Comparison of ENCODE assay signal across 28 mouse cellular contexts in the genomic region with DNA sequence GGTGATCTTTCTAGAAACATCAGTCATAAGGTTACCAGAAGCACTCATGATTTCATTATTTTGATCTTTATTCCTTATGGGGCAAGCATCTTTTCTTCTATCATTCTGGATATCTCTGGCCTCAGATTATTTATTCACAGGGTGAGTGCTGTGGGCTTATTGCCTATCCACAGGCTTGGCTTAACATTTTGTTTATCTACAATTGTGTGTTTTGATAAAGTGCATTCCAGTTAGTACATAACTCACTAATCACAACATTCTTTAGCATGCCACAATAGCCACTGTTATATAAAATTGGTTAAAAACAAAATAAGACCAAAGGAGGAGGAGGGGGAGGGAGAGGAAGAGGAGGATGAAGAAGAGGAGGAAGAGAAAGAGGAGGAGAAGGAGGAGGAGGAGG. TPM values are rescaled to one million over a fixed set of nuclear protein-coding genes. Genes with fewer than 3 reads are reported as not detected.
DNase-seq lines count a peak whose midpoint lies in the region; ATAC-seq and TF ChIP-seq lines count a peak whose summit lies in the region.
"Had no signal": no experiment of that assay in that cellular context is flagged by ENCODE, and none has a peak within 500 bp of the region (broad histone marks: within the 10 kb centered on the region; RNA-seq: fewer than 3 reads in every experiment).

No protein-coding gene starts in this region.

- no peak overlapping the region for H3K4me2 ChIP-seq in lung, embryonic 14.5 days
- H3K4me2 ChIP-seq in lung, embryonic 16.5 days (ENCODE audit: low read depth, low read length): no peak overlapping the region
- H3K4me2 ChIP-seq: embryonic facial prominence, embryonic 13.5 days; embryonic facial prominence, embryonic 15.5 days; forebrain, embryonic 12.5 days had no signal

- H3K27me3 ChIP-seq in lung, embryonic 14.5 days (ENCODE audit: insufficient read depth, low read length): no peaks in the 10 kb centered on the region
- H3K27me3 ChIP-seq in lung, embryonic 16.5 days (ENCODE audit: control insufficient read depth, insufficient read depth, low read depth, low read length): no peaks in the 10 kb centered on the region
- no peaks in the 10 kb centered on the region for H3K27me3 ChIP-seq in embryonic facial prominence, embryonic 10.5 days (replicated peaks; ENCODE audit: low read depth, poor library complexity, severe bottlenecking)
- H3K27me3 ChIP-seq: CH12.LX; embryonic facial prominence, embryonic 13.5 days; embryonic facial prominence, embryonic 15.5 days; forebrain, embryonic 12.5 days had no signal

- no peaks in the 10 kb centered on the region for H3K36me3 ChIP-seq in lung, embryonic 14.5 days (ENCODE audit: insufficient read depth)
- H3K36me3 ChIP-seq in lung, embryonic 16.5 days (ENCODE audit: control insufficient read depth, insufficient read depth, low read length): no peaks in the 10 kb centered on the region
- H3K36me3 ChIP-seq in embryonic facial prominence, embryonic 10.5 days (replicated peaks): no peaks in the 10 kb centered on the region
- H3K36me3 ChIP-seq: embryonic facial prominence, embryonic 13.5 days; embryonic facial prominence, embryonic 15.5 days; forebrain, embryonic 10.5 days; forebrain, embryonic 12.5 days; G1E had no signal

- peak; percentile 74; the same call in 1 of the 2 replicates for ATAC-seq in lung, embryonic 14.5 days (ENCODE audit: insufficient read depth)
- ATAC-seq in lung, embryonic 16.5 days (ENCODE audit: low read depth): peak; percentile 89
- ATAC-seq: CD4-positive, CD25-positive, alpha-beta regulatory T cell, adult 4 months; forebrain, embryonic 14.5 days; forebrain, embryonic 16.5 days had no signal

- no peaks in the 10 kb centered on the region for H3K4me1 ChIP-seq in lung, embryonic 14.5 days (ENCODE audit: insufficient read depth)
- H3K4me1 ChIP-seq in lung, embryonic 16.5 days (replicated peaks; ENCODE audit: control insufficient read depth, insufficient read depth, low read length): no peaks in the 10 kb centered on the region
- H3K4me1 ChIP-seq in lung, adult 2 months (ENCODE audit: control insufficient read depth, insufficient read depth, low read length): no peaks in the 10 kb centered on the region
- H3K4me1 ChIP-seq in embryonic facial prominence, embryonic 10.5 days: no peaks in the 10 kb centered on the region
- H3K4me1 ChIP-seq: embryonic facial prominence, embryonic 13.5 days; embryonic facial prominence, embryonic 15.5 days; forebrain, embryonic 12.5 days had no signal

- peak; percentile 74 for DNase-seq in lung, embryonic 14.5 days
- no peak for DNase-seq in lung, postnatal 4 days
- DNase-seq in lung, postnatal 25 days (ENCODE audit: low spot score): no peak
- DNase-seq in lung, postnatal 10 days: peak; percentile 22
- no peak for DNase-seq in lung, adult 2 months
- no peak for DNase-seq in embryonic facial prominence, embryonic 10.5 days (ENCODE audit: low spot score)
- DNase-seq: adrenal gland, adult 2 months; adrenal gland, postnatal 14 days; adrenal gland, postnatal 36 days; B cell, adult 2 months; cerebellum, adult 11-12 months; cerebellum, adult 2 months; cerebellum, adult 9-10 months; cerebellum, postnatal 10 days; cerebellum, postnatal 25 days had no signal

- H3K9ac ChIP-seq in lung, embryonic 14.5 days: no peak overlapping the region
- H3K9ac ChIP-seq in lung, embryonic 16.5 days (ENCODE audit: low read length): no peak overlapping the region
- H3K9ac ChIP-seq: embryonic facial prominence, embryonic 13.5 days; embryonic facial prominence, embryonic 15.5 days; forebrain, embryonic 12.5 days had no signal

- no peaks in the 10 kb centered on the region for H3K9me3 ChIP-seq in lung, embryonic 14.5 days (ENCODE audit: low read depth, low read length)
- H3K9me3 ChIP-seq in lung, embryonic 16.5 days (ENCODE audit: control insufficient read depth, low read length): no peaks in the 10 kb centered on the region
- H3K9me3 ChIP-seq in embryonic facial prominence, embryonic 10.5 days: no peaks in the 10 kb centered on the region
- H3K9me3 ChIP-seq: embryonic facial prominence, embryonic 13.5 days; embryonic facial prominence, embryonic 15.5 days; forebrain, embryonic 10.5 days; forebrain, embryonic 12.5 days; G1E had no signal

- H3K4me3 ChIP-seq in lung, embryonic 14.5 days (ENCODE audit: low read depth, low read length): no peak overlapping the region
- H3K4me3 ChIP-seq in lung, embryonic 16.5 days (ENCODE audit: low read length): no peak overlapping the region
- H3K4me3 ChIP-seq in lung, adult 2 months (replicated peaks; ENCODE audit: extremely low read depth, low read depth, low read length): no peak overlapping the region
- no peak overlapping the region for H3K4me3 ChIP-seq in embryonic facial prominence, embryonic 10.5 days
- H3K4me3 ChIP-seq: embryonic facial prominence, embryonic 13.5 days; embryonic facial prominence, embryonic 15.5 days; erythroblast, embryonic 14.5 days; forebrain, embryonic 10.5 days; forebrain, embryonic 12.5 days had no signal

- no peak for TF ChIP-seq CTCF in lung, embryonic 14.5 days (IDR thresholded peaks at IDR 0.05; ENCODE audit: low read depth)
- TF ChIP-seq CTCF in lung, adult 2 months (IDR thresholded peaks at IDR 0.05; ENCODE audit: insufficient read depth, low read length): no peak

- no peak for TF ChIP-seq POLR2A in lung, adult 2 months (IDR thresholded peaks at IDR 0.05; ENCODE audit: borderline replicate concordance, extremely low read depth, low read depth, low read length)

- H3K27ac ChIP-seq in lung, embryonic 14.5 days (ENCODE audit: low read depth): no peak overlapping the region
- no peak overlapping the region for H3K27ac ChIP-seq in lung, embryonic 16.5 days (ENCODE audit: low read length)
- H3K27ac ChIP-seq in embryonic facial prominence, embryonic 10.5 days (replicated peaks): no peak overlapping the region
- H3K27ac ChIP-seq: embryonic facial prominence, embryonic 13.5 days; embryonic facial prominence, embryonic 15.5 days; forebrain, embryonic 10.5 days; forebrain, embryonic 12.5 days had no signal

RNA-seq across cellular contexts. Expression of a gene that starts 13.6 kb away (rescaled TPM):
- polyA plus RNA-seq in lung, embryonic 14.5 days (2014; fragmentation: Nextera tagmentation; extraction: Ambion mirVana): 3.4 and 5.3 TPM in 2 replicates
- polyA plus RNA-seq in lung, embryonic 16.5 days (2015; fragmentation: Nextera tagmentation; extraction: Ambion mirVana): 48.3 and 70.3 TPM in 2 replicates
- 147 and 240 TPM in 2 replicates for polyA plus RNA-seq in lung, adult 2 months (2012; rRNA removed)
- not detected in 2 replicates for polyA plus RNA-seq in embryonic facial prominence, embryonic 10.5 days (2016; fragmentation: Nextera tagmentation; extraction: Ambion mirVana)
- polyA plus RNA-seq: CD4-positive, CD25-positive, alpha-beta regulatory T cell, adult 4 months; embryonic facial prominence, embryonic 11.5 days; erythroblast, embryonic 14.5 days; forebrain, embryonic 10.5 days; forebrain, embryonic 12.5 days; forebrain, embryonic 16.5 days had no signal

RNA-seq across cellular contexts. Expression of a gene that starts 25.2 kb away (rescaled TPM):
- polyA plus RNA-seq in lung, embryonic 14.5 days (2014; fragmentation: Nextera tagmentation; extraction: Ambion mirVana): not detected in 2 replicates
- polyA plus RNA-seq in lung, embryonic 16.5 days (2015; fragmentation: Nextera tagmentation; extraction: Ambion mirVana): not detected in 2 replicates
- polyA plus RNA-seq in lung, adult 2 months (2012; rRNA removed): 0.33 and 0.37 TPM in 2 replicates
- not detected in 2 replicates for polyA plus RNA-seq in embryonic facial prominence, embryonic 10.5 days (2016; fragmentation: Nextera tagmentation; extraction: Ambion mirVana)
- polyA plus RNA-seq: adrenal gland, adult 2 months; CD4-positive, CD25-positive, alpha-beta regulatory T cell, adult 4 months; cerebellum, adult 2 months; cortical plate, adult 2 months; embryonic facial prominence, embryonic 11.5 days; erythroblast, embryonic 14.5 days; forebrain, embryonic 10.5 days; forebrain, embryonic 14.5 days; forebrain, embryonic 16.5 days; G1E had no signal

RNA-seq across cellular contexts. Expression of a gene that starts 45.7 kb away (rescaled TPM):
- polyA plus RNA-seq in lung, embryonic 14.5 days (2014; fragmentation: Nextera tagmentation; extraction: Ambion mirVana): 3.4 and 6.4 TPM in 2 replicates
- 29.2 and 41.0 TPM in 2 replicates for polyA plus RNA-seq in lung, embryonic 16.5 days (2015; fragmentation: Nextera tagmentation; extraction: Ambion mirVana)
- polyA plus RNA-seq in lung, adult 2 months (2012; rRNA removed): 173 and 219 TPM in 2 replicates
- 4.3 and 4.9 TPM in 2 replicates for polyA plus RNA-seq in embryonic facial prominence, embryonic 10.5 days (2016; fragmentation: Nextera tagmentation; extraction: Ambion mirVana)
- polyA plus RNA-seq: erythroblast, embryonic 14.5 days; G1E had no signal

Comparison
In these comparisons a context has a peak if more than half of its experiments do, and no peak if none do; other contexts are left out.
1. DNase-seq: peak in lung, embryonic 14.5 days (single experiment) and lung, postnatal 10 days (single experiment); none in lung, postnatal 4 days (0 of 2), lung, postnatal 25 days (single experiment), lung, adult 2 months (single experiment) and embryonic facial prominence, embryonic 10.5 days (single experiment).